Mouse (Mus musculus) ES-E14 (cell line): Measurements from ENCODE around the gene Gm14781.
"Not testable (repeated sequence)": the region's sequence is repeated elsewhere in the genome, so short reads cannot be mapped to it uniquely, and the experiment has no call there.

Experiments used
- CHD2 ChIP-seq: IDR thresholded peaks from 2 replicates; pipeline ENCODE4 v1.6.1; 2014; ENCODE audit warnings: mild to moderate bottlenecking, low read depth, low read length, inconsistent platforms
- HCFC1 ChIP-seq: IDR thresholded peaks from 2 replicates; pipeline ENCODE4 v1.6.1; 2012; ENCODE audit warnings: low read length, inconsistent platforms, borderline replicate concordance; ENCODE audit not compliant: insufficient read depth
- ZC3H11A ChIP-seq: IDR thresholded peaks from 2 replicates; pipeline ENCODE4 v1.6.1; 2012; ENCODE audit warnings: low read depth, mild to moderate bottlenecking, inconsistent platforms, low read length, borderline replicate concordance

DNA sequence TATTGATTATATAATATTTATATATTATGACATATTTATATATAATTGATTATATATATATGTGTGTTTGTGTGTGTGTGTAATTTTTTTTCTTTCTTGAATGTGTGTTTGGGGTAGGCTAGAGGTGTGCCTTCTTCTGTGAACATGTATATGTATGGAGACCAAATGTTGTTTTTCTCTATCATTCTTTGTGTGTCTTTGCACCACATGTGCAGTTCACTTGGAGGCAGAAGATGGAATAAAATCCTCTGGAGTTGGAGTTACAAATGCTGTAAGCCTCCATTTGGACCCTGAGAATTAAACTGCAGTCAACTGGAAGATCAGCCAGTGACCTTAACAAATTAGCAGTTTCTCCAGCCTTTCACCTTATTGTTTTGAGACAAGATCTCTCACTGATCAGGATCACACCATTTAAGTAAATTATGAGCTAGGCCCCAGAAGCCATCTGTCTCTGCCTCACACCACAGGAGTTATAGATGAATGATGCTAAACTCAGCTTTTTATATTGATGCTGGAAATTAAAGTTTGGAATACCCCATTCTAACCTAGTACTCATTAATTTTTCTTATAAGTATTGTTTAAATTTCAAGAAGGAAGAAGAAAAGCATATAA lies 23.1 kb downstream of the Gm14781 start:
- not testable (repeated sequence) for TF ChIP-seq ZC3H11A, CHD2, HCFC1
